Mouse (Mus musculus) kidney, postnatal 0 days (tissue): ENCODE results near the gene Ctnnd2. TPM values are rescaled to one million over a fixed set of nuclear protein-coding genes. Genes with fewer than 3 reads are reported as not detected.

Experiments used
- ATAC-seq: fragments of 200-750 bp; cut with Nextera tagmentation; replicated peaks from 2 replicates; pipeline ENCODE4 v1.8.0; 2017; ENCODE audit warnings: low read depth, moderate number of reproducible peaks, moderate TSS enrichment, moderate library complexity; ENCODE audit not compliant: low FRiP score
- DNase-seq: peaks from one replicate; pipeline ENCODE4 v3.0.0-alpha.2; 2016; ENCODE audit warnings: low spot score
- H3K27ac ChIP-seq: fragments of 300-500 bp; sonication (generic); 2 replicates; pipeline ENCODE4 v1.5.1; 2014; ENCODE audit warnings: mild to moderate bottlenecking
- H3K27me3 ChIP-seq: fragments of 300-500 bp; sonication (generic); 2 replicates; pipeline ENCODE4 v1.6.1; 2014; ENCODE audit warnings: low read length, mixed read lengths; ENCODE audit not compliant: insufficient read depth
- H3K36me3 ChIP-seq: fragments of 300-500 bp; sonication (generic); 2 replicates; pipeline ENCODE4 v1.6.1; 2014; ENCODE audit warnings: low read length, mixed read lengths; ENCODE audit not compliant: insufficient read depth
- H3K4me1 ChIP-seq: fragments of 300-500 bp; sonication (generic); replicated peaks from 2 replicates; pipeline ENCODE4 v1.6.1; 2014; ENCODE audit warnings: antibody characterized with exemption, low read length, mixed read lengths; ENCODE audit not compliant: insufficient read depth
- H3K4me2 ChIP-seq: fragments of 300-500 bp; sonication (generic); 2 replicates; pipeline ENCODE4 v1.6.1; 2014; ENCODE audit warnings: mild to moderate bottlenecking, low read length, moderate library complexity, mixed read lengths
- H3K4me3 ChIP-seq: fragments of 300-500 bp; sonication (generic); replicated peaks from 2 replicates; pipeline ENCODE4 v1.5.1; 2014; ENCODE audit warnings: low read depth, low read length
- H3K9ac ChIP-seq: fragments of 300-500 bp; sonication (generic); 2 replicates; pipeline ENCODE4 v1.6.1; 2014; ENCODE audit warnings: low read depth, low read length
- H3K9me3 ChIP-seq: fragments of 300-500 bp; sonication (generic); replicated peaks from 2 replicates; pipeline ENCODE4 v1.6.1; 2016; ENCODE audit warnings: low read length, inconsistent platforms, mixed read lengths
- CTCF ChIP-seq: IDR thresholded peaks from 2 replicates; pipeline ENCODE4 v1.5.1; 2016; ENCODE audit warnings: antibody characterized with exemption, low read depth, mild to moderate bottlenecking, moderate library complexity
- WGBS: fragments of 180-500 bp; shearing (Covaris S2); extraction: QIAGEN DNeasy Blood & Tissue Kit; methylation state at CpG from one replicate; pipeline ENCODE4 v1.1.7; 2014; 5-methylcytosine and 5-hydroxymethylcytosine counted together
- polyA plus RNA-seq: library from polyadenylated mRNA; unstranded; fragments of >200 nt; fragmentation: Nextera tagmentation; extraction: Ambion mirVana; gene quantifications from 2 replicates; pipeline ENCODE4 v1.2.1, GENCODE M21; 2015

Gene Ctnnd2
- polyA plus RNA-seq, 1 experiment from 2014 or later = 2.8 TPM

DNA sequence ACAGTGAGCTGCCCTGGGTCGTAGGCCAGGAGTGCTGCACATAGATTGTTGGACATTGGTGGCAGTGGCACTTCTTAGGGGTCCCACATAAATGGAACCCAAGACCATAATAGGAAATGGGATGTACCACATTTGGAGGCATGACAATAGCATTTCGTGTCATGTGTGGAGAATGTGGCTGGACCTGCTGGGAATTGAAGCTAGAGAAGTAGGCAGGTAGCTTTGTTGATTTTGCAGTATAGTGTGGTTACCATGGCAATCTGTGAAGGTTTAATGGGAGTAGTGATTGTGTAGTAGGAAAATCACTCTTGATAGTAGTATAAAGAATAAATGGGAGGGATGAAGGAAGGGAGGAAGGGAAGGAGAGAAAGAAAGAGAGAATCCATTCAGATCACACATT, 198.8 kb downstream of the Ctnnd2 start:
- Histone ChIP-seq H3K27ac (no peak overlapping the region), H3K4me3 (no peak overlapping the region), H3K9ac (no peak overlapping the region), H3K4me1 (no peaks in the 10 kb centered on the region), H3K4me2 (no peak overlapping the region), H3K36me3 (no peaks in the 10 kb centered on the region), H3K27me3 (no peaks in the 10 kb centered on the region), H3K9me3 (no peaks in the 10 kb centered on the region)
- 84% methylated on average over 2 of the region's 2 CpGs for WGBS
- DNase-seq (no peak), ATAC-seq (no peak)
- TF ChIP-seq CTCF = no peak

DNA sequence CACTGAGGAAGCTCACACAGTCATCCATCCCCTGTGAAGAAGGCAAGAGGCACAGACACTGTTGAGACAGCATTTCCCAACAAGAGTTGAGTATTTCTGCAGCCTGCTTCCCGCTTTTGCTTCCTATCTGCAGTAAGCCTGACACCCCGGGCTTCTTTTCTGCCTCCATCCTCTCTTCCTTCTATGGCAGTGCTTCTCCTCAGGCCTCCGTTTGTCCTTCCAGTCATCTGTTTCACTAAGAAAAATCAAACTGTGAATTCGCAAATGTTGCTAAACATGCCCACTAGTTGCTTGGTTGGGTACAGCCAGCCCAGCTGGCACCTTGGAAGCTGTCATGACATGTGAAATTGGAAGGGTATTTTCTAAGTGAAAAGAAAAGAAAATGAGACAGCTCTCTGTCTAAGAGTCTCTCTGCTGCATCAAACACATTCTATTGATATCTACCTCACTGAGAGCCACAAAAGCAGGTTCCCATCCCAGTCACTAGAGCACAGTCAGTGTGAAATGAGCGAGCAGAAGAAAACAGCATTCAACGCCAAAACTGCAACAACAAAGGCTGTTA, 201.3 kb downstream of the Ctnnd2 start:
- Histone ChIP-seq H3K27me3 (no peaks in the 10 kb centered on the region), H3K4me2 (no peak overlapping the region), H3K4me3 (no peak overlapping the region), H3K36me3 (no peaks in the 10 kb centered on the region), H3K4me1 (no peaks in the 10 kb centered on the region), H3K9ac (no peak overlapping the region), H3K27ac (no peak overlapping the region), H3K9me3 (no peaks in the 10 kb centered on the region)
- no peak for TF ChIP-seq CTCF
- DNase-seq (no peak), ATAC-seq (no peak)
- 85% methylated on average over 6 of the region's 6 CpGs for WGBS

DNA sequence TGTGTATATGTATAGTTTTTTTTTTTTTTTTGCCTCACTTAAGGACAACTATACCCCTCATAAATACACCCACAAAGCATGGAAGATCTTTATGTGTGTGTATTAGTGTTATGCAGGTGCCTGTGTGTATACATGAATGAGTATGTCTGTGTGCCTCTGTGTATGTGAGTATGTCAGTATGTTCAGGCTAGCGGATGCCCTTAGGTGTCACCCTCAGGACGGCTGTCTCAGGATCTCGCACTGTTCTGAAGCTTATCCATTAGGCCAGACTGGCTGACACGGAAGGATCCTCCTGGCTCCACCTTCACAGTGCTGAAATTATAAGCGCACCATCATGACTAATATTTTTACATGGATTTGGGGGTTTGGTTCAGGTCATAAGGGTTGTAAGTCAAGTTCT, 202.5 kb downstream of the Ctnnd2 start:
- H3K4me1 ChIP-seq = no peaks in the 10 kb centered on the region
- no peak overlapping the region for H3K4me3 ChIP-seq
- no peaks in the 10 kb centered on the region for H3K27me3 ChIP-seq
- H3K27ac ChIP-seq = no peak overlapping the region
- 85% methylated on average over 5 of the region's 5 CpGs for WGBS
- no peak overlapping the region for H3K4me2 ChIP-seq
- H3K36me3 ChIP-seq = no peaks in the 10 kb centered on the region
- no peak overlapping the region for H3K9ac ChIP-seq
- no peak for DNase-seq
- no peak for TF ChIP-seq CTCF
- ATAC-seq = no peak
- no peaks in the 10 kb centered on the region for H3K9me3 ChIP-seq

DNA sequence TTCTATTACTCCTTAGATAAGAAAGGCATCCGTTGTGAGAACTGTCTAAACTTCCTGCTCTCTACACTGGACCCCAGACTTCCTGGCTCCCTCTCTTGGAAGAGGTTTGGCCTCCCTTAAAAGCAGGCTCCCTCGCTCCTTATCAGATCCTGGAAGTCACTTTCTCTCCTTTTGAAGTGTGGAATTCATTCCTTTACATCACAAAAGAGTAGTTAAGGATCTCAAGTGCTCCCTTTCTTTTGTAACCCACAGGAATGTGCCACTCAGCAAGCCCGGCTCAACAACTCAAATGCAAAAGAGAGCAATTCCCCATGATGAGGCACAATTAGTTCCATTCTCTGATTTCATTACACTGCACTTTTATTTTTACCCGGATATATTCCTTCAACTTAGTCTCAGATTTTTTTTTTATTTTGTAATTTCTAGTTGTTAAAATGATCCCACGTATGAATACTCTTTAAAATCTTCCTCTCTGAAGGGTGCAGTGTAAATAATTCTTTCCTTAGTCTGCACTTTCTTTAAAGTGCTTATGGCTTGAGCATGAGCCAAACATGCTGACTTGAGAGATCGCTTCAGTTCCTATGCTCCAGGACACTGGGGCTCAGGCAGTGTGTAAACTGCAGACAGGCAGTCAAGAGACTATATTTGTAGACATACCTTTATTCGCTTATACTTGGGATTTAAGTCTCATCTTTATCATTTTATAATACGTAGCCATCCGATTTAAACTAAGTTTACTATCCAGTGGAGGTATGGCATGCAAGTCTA, 210.9 kb downstream of the Ctnnd2 start:
- Histone ChIP-seq H3K4me3 (no peak overlapping the region), H3K4me1 (no peaks in the 10 kb centered on the region), H3K9ac (no peak overlapping the region), H3K36me3 (no peaks in the 10 kb centered on the region), H3K9me3 (no peaks in the 10 kb centered on the region), H3K27ac (no peak overlapping the region), H3K27me3 (no peaks in the 10 kb centered on the region), H3K4me2 (no peak overlapping the region)
- 30% methylated on average over 9 of the region's 9 CpGs for WGBS
- no peak for TF ChIP-seq CTCF
- no peak for ATAC-seq
- DNase-seq = peak; percentile 2

DNA sequence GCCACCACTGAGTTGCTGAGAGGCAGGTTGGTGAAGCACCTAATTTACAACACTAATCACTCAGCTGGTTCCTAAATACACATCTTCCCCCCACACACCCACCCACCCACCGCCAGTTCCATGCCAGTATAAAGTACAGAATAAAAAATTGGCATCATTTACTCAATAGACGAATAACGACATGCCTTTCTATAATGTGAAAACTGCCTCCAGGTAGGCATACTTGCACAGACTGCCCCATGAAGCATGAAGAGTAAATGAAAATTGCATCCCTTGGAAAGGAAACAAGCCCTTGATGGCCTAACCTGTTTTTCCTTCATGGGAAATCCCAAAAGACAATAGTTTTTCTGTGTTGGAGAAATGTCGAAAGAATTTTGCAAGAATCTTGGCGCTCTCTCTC, 212.0 kb downstream of the Ctnnd2 start:
- ATAC-seq (no peak), DNase-seq (no peak)
- H3K9me3 ChIP-seq = no peaks in the 10 kb centered on the region
- WGBS = 68% methylated on average over 5 of the region's 5 CpGs
- no peak overlapping the region for H3K9ac ChIP-seq
- H3K36me3 ChIP-seq = no peaks in the 10 kb centered on the region
- H3K4me3 ChIP-seq = no peak overlapping the region
- no peak overlapping the region for H3K27ac ChIP-seq
- H3K4me2 ChIP-seq = no peak overlapping the region
- no peaks in the 10 kb centered on the region for H3K27me3 ChIP-seq
- no peak for TF ChIP-seq CTCF
- H3K4me1 ChIP-seq = no peaks in the 10 kb centered on the region

DNA sequence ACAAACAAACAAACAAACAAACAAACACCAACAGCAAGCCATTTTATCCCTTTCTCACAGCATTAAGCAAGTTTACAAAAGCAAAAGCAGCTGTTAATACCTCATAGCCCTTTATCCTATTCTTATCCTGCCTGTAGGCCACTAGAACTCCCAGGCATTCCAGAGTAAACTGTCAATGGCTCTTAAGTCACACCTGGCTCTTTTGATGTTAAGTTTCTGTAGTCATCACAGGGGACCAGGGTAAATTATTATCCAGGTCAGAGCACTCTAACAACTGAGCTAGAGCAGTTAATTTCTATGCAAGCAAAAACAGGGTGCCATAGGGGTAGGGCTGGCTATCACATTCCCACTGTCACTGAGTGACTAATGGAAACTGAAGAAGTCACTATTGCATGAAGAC, 214.1 kb downstream of the Ctnnd2 start:
- Histone ChIP-seq H3K4me2 (no peak overlapping the region), H3K36me3 (no peaks in the 10 kb centered on the region), H3K27me3 (no peaks in the 10 kb centered on the region), H3K9me3 (no peaks in the 10 kb centered on the region), H3K27ac (no peak overlapping the region), H3K4me3 (no peak overlapping the region), H3K9ac (no peak overlapping the region), H3K4me1 (no peaks in the 10 kb centered on the region)
- ATAC-seq (no peak), DNase-seq (no peak)
- no peak for TF ChIP-seq CTCF
